In the genomic region with DNA sequence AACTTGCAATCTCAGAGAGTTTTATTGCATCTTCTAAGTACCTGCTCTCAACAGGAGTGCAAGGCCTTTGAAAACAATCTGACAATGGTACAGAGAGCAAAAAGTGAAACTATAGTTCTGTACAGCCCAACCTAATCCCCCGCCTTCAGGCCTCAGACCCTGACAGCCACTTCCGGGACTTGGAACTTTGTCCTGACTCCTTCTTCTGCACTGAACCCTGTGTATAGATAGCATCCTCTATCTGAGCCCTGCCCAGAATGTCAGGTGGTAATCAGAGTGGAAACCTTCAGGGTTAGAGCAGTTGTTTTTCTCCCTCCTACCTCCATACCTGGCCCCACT, we compare ENCODE assay signal across 39 mouse cellular contexts. TPM values are rescaled to one million over a fixed set of nuclear protein-coding genes. Genes with fewer than 3 reads are reported as not detected.
A peak's percentile ranks its signal among the peaks of the same experiment; 100 is the strongest.
DNase-seq lines count a peak whose midpoint lies in the region; ATAC-seq and TF ChIP-seq lines count a peak whose summit lies in the region.
"Had no signal": no experiment of that assay in that cellular context is flagged by ENCODE, and none has a peak within 500 bp of the region (broad histone marks: within the 10 kb centered on the region; RNA-seq: fewer than 3 reads in every experiment).

A gene (minus strand): TSS at position 119 of the 339 bp plus-strand sequence.

- H3K27ac ChIP-seq in stomach, embryonic 15.5 days, result no peak within 1 kb of the TSS
- H3K27ac ChIP-seq in stomach, postnatal 0 days (replicated peaks), result no peak within 1 kb of the TSS
- no peak within 1 kb of the TSS for H3K27ac ChIP-seq in ES-E14 (ENCODE audit: insufficient read depth, low read depth, low read length, poor library complexity, severe bottlenecking)
- peak within 1 kb of the TSS; percentile 81 for H3K27ac ChIP-seq in intestine, embryonic 15.5 days
- H3K27ac ChIP-seq in stomach, embryonic 16.5 days (ENCODE audit: low read length), result no peak within 1 kb of the TSS
- H3K27ac ChIP-seq: embryonic facial prominence, embryonic 13.5 days; forebrain, embryonic 10.5 days; forebrain, embryonic 15.5 days; gastrocnemius, adult 2 months; heart, embryonic 13.5 days; left cerebral cortex, adult 2 months; limb, embryonic 13.5 days; lung, embryonic 15.5 days; midbrain, embryonic 13.5 days; neural tube, embryonic 13.5 days had no signal

- no peak within 1 kb of the TSS for H3K4me3 ChIP-seq in stomach, embryonic 15.5 days (replicated peaks)
- H3K4me3 ChIP-seq in stomach, postnatal 0 days (ENCODE audit: low read depth, low read length), result no peak within 1 kb of the TSS
- H3K4me3 ChIP-seq in ES-E14 (ENCODE audit: insufficient read depth in 1 of 2, low read depth in 1 of 2, low read length in 2 of 2, poor library complexity in 1 of 2, severe bottlenecking in 1 of 2), result peak within 1 kb of the TSS; percentile 29 to 30; a peak in 2 of 4 replicates
- peak within 1 kb of the TSS; percentile 25 for H3K4me3 ChIP-seq in intestine, embryonic 15.5 days (replicated peaks)
- no peak within 1 kb of the TSS for H3K4me3 ChIP-seq in stomach, embryonic 16.5 days (replicated peaks; ENCODE audit: low read length)
- H3K4me3 ChIP-seq: embryonic facial prominence, embryonic 13.5 days; forebrain, embryonic 10.5 days; forebrain, embryonic 15.5 days; gastrocnemius, adult 2 months; heart, embryonic 13.5 days; left cerebral cortex, adult 2 months; limb, embryonic 13.5 days; lung, embryonic 15.5 days; midbrain, embryonic 13.5 days; neural tube, embryonic 13.5 days had no signal

- peak; percentile 31; the same call in 1 of the 2 replicates for ATAC-seq in stomach, embryonic 15.5 days (ENCODE audit: insufficient read depth, low FRiP score, low read depth)
- no peak for ATAC-seq in stomach, postnatal 0 days (ENCODE audit: low FRiP score, low TSS enrichment)
- peak; percentile 92 for ATAC-seq in intestine, embryonic 15.5 days
- ATAC-seq in stomach, embryonic 16.5 days (ENCODE audit: insufficient read depth, low FRiP score), result peak; percentile 44; the same call in 1 of the 2 replicates
- ATAC-seq: CD4-positive, CD25-positive, alpha-beta regulatory T cell, adult 4 months; forebrain, embryonic 15.5 days; hindbrain, embryonic 16.5 days; midbrain, embryonic 13.5 days had no signal

- no peak within 1 kb of the TSS for H3K4me2 ChIP-seq in stomach, embryonic 15.5 days
- no peak within 1 kb of the TSS for H3K4me2 ChIP-seq in stomach, postnatal 0 days (replicated peaks; ENCODE audit: low read depth)
- peak within 1 kb of the TSS; percentile 49 for H3K4me2 ChIP-seq in intestine, embryonic 15.5 days (replicated peaks)
- no peak within 1 kb of the TSS for H3K4me2 ChIP-seq in stomach, embryonic 16.5 days (ENCODE audit: low read depth, low read length)
- H3K4me2 ChIP-seq: embryonic facial prominence, embryonic 13.5 days; forebrain, embryonic 15.5 days; heart, embryonic 13.5 days; limb, embryonic 13.5 days; liver, embryonic 11.5 days; lung, embryonic 15.5 days; midbrain, embryonic 13.5 days; neural tube, embryonic 13.5 days had no signal

- no peaks in the 10 kb centered on the region for H3K9me3 ChIP-seq in stomach, embryonic 15.5 days
- no peaks in the 10 kb centered on the region for H3K9me3 ChIP-seq in stomach, postnatal 0 days (ENCODE audit: control insufficient read depth, low read length)
- no peaks in the 10 kb centered on the region for H3K9me3 ChIP-seq in ES-E14 (ENCODE audit: control insufficient read depth, insufficient read depth, low read depth, low read length)
- no peaks in the 10 kb centered on the region for H3K9me3 ChIP-seq in intestine, embryonic 15.5 days
- H3K9me3 ChIP-seq in stomach, embryonic 16.5 days (replicated peaks; ENCODE audit: control insufficient read depth, low read length), result no peaks in the 10 kb centered on the region
- H3K9me3 ChIP-seq: embryonic facial prominence, embryonic 13.5 days; forebrain, embryonic 10.5 days; forebrain, embryonic 15.5 days; G1E; heart, embryonic 13.5 days; limb, embryonic 13.5 days; lung, embryonic 15.5 days; midbrain, embryonic 13.5 days; neural tube, embryonic 13.5 days had no signal

- in situ Hi-C loops in ES-E14 (cut with MboI; ENCODE audit: low sequenced_read_pairs in 2 of 2, unreplicated experiment in 2 of 2), result no loop called here

- no peak for DNase-seq in stomach, postnatal 0 days (ENCODE audit: low spot score)
- no peak for DNase-seq in ES-E14 (ENCODE audit: low read depth, low spot score)
- no peak for DNase-seq in layer of hippocampus, adult 11-12 months (ENCODE audit: low spot score)
- DNase-seq in cerebellum, postnatal 14 days, result no peak
- DNase-seq in cerebellum, adult 9-11 months, result no peak
- DNase-seq: adrenal gland, postnatal 14 days; cerebellum, adult 11 months; cerebellum, adult 9-10 months; gastrocnemius, adult 2 months; gastrocnemius, postnatal 36 days; heart, adult 18-20 months; heart, postnatal 10 days; kidney, adult 18-20 months; kidney, postnatal 4 days; lung, postnatal 36 days; right cerebral cortex, postnatal 4 days had no signal

- 71% methylated on average over 2 of the region's 2 CpGs for WGBS in stomach, embryonic 15.5 days
- WGBS in stomach, postnatal 0 days, result 70% methylated on average over 2 of the region's 2 CpGs
- 37% methylated on average over 2 of the region's 2 CpGs for WGBS in intestine, embryonic 15.5 days
- WGBS in stomach, embryonic 16.5 days, result 73% methylated on average over 2 of the region's 2 CpGs

- H3K36me3 ChIP-seq in stomach, embryonic 15.5 days, result no peaks in the 10 kb centered on the region
- H3K36me3 ChIP-seq in stomach, postnatal 0 days (ENCODE audit: control insufficient read depth, insufficient read depth, low read length), result no peaks in the 10 kb centered on the region
- no peaks in the 10 kb centered on the region for H3K36me3 ChIP-seq in ES-E14 (ENCODE audit: control insufficient read depth, insufficient read depth, low read length, poor library complexity, severe bottlenecking)
- no peaks in the 10 kb centered on the region for H3K36me3 ChIP-seq in intestine, embryonic 15.5 days
- no peaks in the 10 kb centered on the region for H3K36me3 ChIP-seq in stomach, embryonic 16.5 days (ENCODE audit: control insufficient read depth, insufficient read depth, low read length)
- H3K36me3 ChIP-seq: embryonic facial prominence, embryonic 13.5 days; forebrain, embryonic 10.5 days; forebrain, embryonic 15.5 days; G1E; heart, embryonic 13.5 days; limb, embryonic 13.5 days; lung, embryonic 15.5 days; midbrain, embryonic 13.5 days; neural tube, embryonic 13.5 days had no signal

- no peak within 1 kb of the TSS for H3K9ac ChIP-seq in stomach, embryonic 15.5 days
- no peak within 1 kb of the TSS for H3K9ac ChIP-seq in stomach, postnatal 0 days (ENCODE audit: low read length)
- H3K9ac ChIP-seq in ES-E14 (ENCODE audit: insufficient read depth, low read depth, low read length, poor library complexity, severe bottlenecking), result no peak within 1 kb of the TSS
- peak within 1 kb of the TSS; percentile 26; the same call in 1 of the 2 replicates for H3K9ac ChIP-seq in intestine, embryonic 15.5 days
- H3K9ac ChIP-seq in stomach, embryonic 16.5 days (ENCODE audit: low read length), result no peak within 1 kb of the TSS
- H3K9ac ChIP-seq: embryonic facial prominence, embryonic 13.5 days; forebrain, embryonic 15.5 days; heart, embryonic 13.5 days; limb, embryonic 13.5 days; lung, embryonic 15.5 days; midbrain, embryonic 13.5 days had no signal

- no peak for TF ChIP-seq CTCF in stomach, postnatal 0 days (IDR thresholded peaks at IDR 0.05; ENCODE audit: low read depth)

- H3K27me3 ChIP-seq in stomach, embryonic 15.5 days (replicated peaks), result 0 out of 2 replicates have a peak, but pooled peaks cover 9% of the 10 kb centered on the region
- no peaks in the 10 kb centered on the region for H3K27me3 ChIP-seq in stomach, postnatal 0 days (ENCODE audit: control insufficient read depth, insufficient read depth, low read length)
- peaks cover 7% of the 10 kb centered on the region for H3K27me3 ChIP-seq in intestine, embryonic 15.5 days (replicated peaks)
- H3K27me3 ChIP-seq in stomach, embryonic 16.5 days (ENCODE audit: control insufficient read depth, insufficient read depth, low read length), result 0 out of 2 replicates have a peak, but pooled peaks cover 11% of the 10 kb centered on the region

- H3K4me1 ChIP-seq in stomach, embryonic 15.5 days, result no peaks in the 10 kb centered on the region
- no peaks in the 10 kb centered on the region for H3K4me1 ChIP-seq in stomach, postnatal 0 days (replicated peaks; ENCODE audit: control insufficient read depth, insufficient read depth)
- H3K4me1 ChIP-seq in ES-E14 (ENCODE audit: control insufficient read depth in 2 of 2, insufficient read depth in 2 of 2, low read length in 2 of 2, poor library complexity in 1 of 2), result no peaks in the 10 kb centered on the region
- no peaks in the 10 kb centered on the region for H3K4me1 ChIP-seq in intestine, embryonic 15.5 days (replicated peaks)
- no peaks in the 10 kb centered on the region for H3K4me1 ChIP-seq in stomach, embryonic 16.5 days (ENCODE audit: control insufficient read depth, insufficient read depth, low read length)
- H3K4me1 ChIP-seq: embryonic facial prominence, embryonic 13.5 days; forebrain, embryonic 10.5 days; forebrain, embryonic 15.5 days; heart, embryonic 13.5 days; limb, embryonic 13.5 days; lung, embryonic 15.5 days; midbrain, embryonic 13.5 days; neural tube, embryonic 13.5 days had no signal

- TF ChIP-seq EP300 in stomach, postnatal 0 days (optimal IDR thresholded peaks at IDR 0.05), result no peak

TF ChIP-seq in ES-E14, 5 proteins besides CTCF, POLR2A, EP300 and RAD21:
- TF ChIP-seq HCFC1 (IDR thresholded peaks at IDR 0.05; ENCODE audit: borderline replicate concordance, insufficient read depth, low read length) (no peak), CHD2 (IDR thresholded peaks at IDR 0.05; ENCODE audit: low read depth, low read length) (no peak), ZC3H11A (IDR thresholded peaks at IDR 0.05; ENCODE audit: borderline replicate concordance, low read depth, low read length) (no peak), ZNF384 (IDR thresholded peaks at IDR 0.05; ENCODE audit: low read depth, low read length) (no peak), MAFK (IDR thresholded peaks at IDR 0.05; ENCODE audit: insufficient read depth, low read depth, low read length) (no peak)

RNA-seq across cellular contexts. Expression of the gene that starts here (rescaled TPM):
- 4.5 and 5.6 TPM in 2 replicates for polyA plus RNA-seq in stomach, embryonic 15.5 days (2015; fragmentation: Nextera tagmentation; extraction: Ambion mirVana)
- 0.04 TPM in 1 of 2 replicates, not detected in the other for polyA plus RNA-seq in stomach, postnatal 0 days (2015; fragmentation: Nextera tagmentation; extraction: Ambion mirVana)
- 0.22 TPM in 1 of 2 replicates, not detected in the other for total RNA-seq in ES-E14 (2012; rRNA removed)
- 24.3 and 30.1 TPM in 2 replicates for polyA plus RNA-seq in intestine, embryonic 15.5 days (2015; fragmentation: Nextera tagmentation; extraction: Ambion mirVana)
- 3.4 and 4.0 TPM in 2 replicates for polyA plus RNA-seq in stomach, embryonic 16.5 days (2015; fragmentation: Nextera tagmentation; extraction: Ambion mirVana)
- total RNA-seq: common myeloid progenitor, adult 5-6 weeks; gastrocnemius, adult 2 months; heart, adult 18-20 months; layer of hippocampus, postnatal 14 days; left cerebral cortex, adult 2 months; left cerebral cortex, postnatal 25 days; megakaryocyte-erythroid progenitor cell, adult 5-6 weeks had no signal
- polyA plus RNA-seq: embryonic facial prominence, embryonic 13.5 days; forebrain, embryonic 10.5 days; forebrain, embryonic 15.5 days; frontal cortex, adult 2 months; G1E; hindbrain, embryonic 16.5 days; kidney, embryonic 16.5 days; limb, embryonic 13.5 days; liver, embryonic 11.5 days; midbrain, embryonic 13.5 days; neural tube, embryonic 13.5 days; stomach, embryonic 14.5 days had no signal

Comparison
In these comparisons a context has a peak if more than half of its experiments do, and no peak if none do; other contexts are left out.
1. H3K4me3 ChIP-seq: peak in ES-E14 (2 of 2) and intestine, embryonic 15.5 days (single experiment); none in stomach, embryonic 15.5 days (single experiment), stomach, postnatal 0 days (single experiment) and stomach, embryonic 16.5 days (single experiment).